Mouse (Mus musculus) cortical plate, adult 2 months (tissue): ENCODE measurements around the gene Furin.

Experiments used
- CTCF ChIP-seq: fragments of 200-500 bp; IDR thresholded peaks from 2 replicates; pipeline ENCODE4 v1.5.1; 2011; ENCODE audit warnings: mild to moderate bottlenecking, control low read depth, low read length; ENCODE audit not compliant: insufficient read depth; ENCODE audit errors: extremely low read depth
- POLR2A ChIP-seq: fragments of 200-500 bp; IDR thresholded peaks from 2 replicates; pipeline ENCODE4 v1.6.1; 2011; ENCODE audit warnings: mild to moderate bottlenecking, low read length, control low read depth; ENCODE audit not compliant: insufficient read depth; ENCODE audit errors: extremely low read depth

GRCm38 (mm10) chr7:80376192-80376591, 29.0 kb downstream of the Furin start:
- TF ChIP-seq CTCF (no peak), POLR2A (no peak)
